Mouse (Mus musculus): ENCODE data around the gene Gprc5c. TPM values are rescaled to one million over a fixed set of nuclear protein-coding genes. Genes with fewer than 3 reads are reported as not detected.
A peak's percentile ranks its signal among the peaks of the same experiment; 100 is the strongest.

The Gprc5c gene
- polyA plus RNA-seq, 1 experiment from 2014 or later, result 10.4 TPM

- ATAC-seq, result peak; percentile 90
- peak; percentile 89 for DNase-seq (ENCODE audit: low spot score)
- TF ChIP-seq EP300 (IDR thresholded peaks at IDR 0.05), result no peak
- no peak for TF ChIP-seq CTCF (IDR thresholded peaks at IDR 0.05)
- Histone ChIP-seq H3K4me1 (ENCODE audit: insufficient read depth, low read depth, low read length) (peaks cover 10% of the 10 kb centered on the region; the same call in 1 of the 2 replicates), H3K9ac (replicated peaks; ENCODE audit: low read depth) (0 out of 2 replicates have a peak overlapping the region, but pooled peaks have one; percentile 16), H3K4me3 (ENCODE audit: low read depth, low read length) (peak overlapping the region; percentile 6), H3K27me3 (replicated peaks; ENCODE audit: insufficient read depth, low read length) (no peaks in the 10 kb centered on the region), H3K36me3 (ENCODE audit: insufficient read depth, low read length) (no peaks in the 10 kb centered on the region), H3K27ac (ENCODE audit: low read length) (peak overlapping the region; percentile 78), H3K9me3 (ENCODE audit: low read length) (no peaks in the 10 kb centered on the region), H3K4me2 (replicated peaks; ENCODE audit: low read depth, low read length) (peak overlapping the region; percentile 63)
- 8% methylated on average over 24 of the region's 24 CpGs for WGBS
Observed at GRCm38 (mm10) chr11:114829499-114830432, 21.2 kb upstream of the Gprc5c start.

- WGBS, result 12% methylated on average over 8 of the region's 8 CpGs
- Histone ChIP-seq H3K27me3 (replicated peaks; ENCODE audit: insufficient read depth, low read length) (no peaks in the 10 kb centered on the region), H3K4me1 (ENCODE audit: insufficient read depth, low read depth, low read length) (peaks cover 10% of the 10 kb centered on the region; the same call in 1 of the 2 replicates), H3K9ac (replicated peaks; ENCODE audit: low read depth) (no peak overlapping the region), H3K27ac (ENCODE audit: low read length) (peak overlapping the region; percentile 68), H3K9me3 (ENCODE audit: low read length) (no peaks in the 10 kb centered on the region), H3K4me2 (replicated peaks; ENCODE audit: low read depth, low read length) (peak overlapping the region; percentile 63), H3K36me3 (ENCODE audit: insufficient read depth, low read length) (no peaks in the 10 kb centered on the region), H3K4me3 (ENCODE audit: low read depth, low read length) (no peak overlapping the region)
- ATAC-seq (peak; percentile 7; the same call in 1 of the 2 replicates), DNase-seq (ENCODE audit: low spot score) (no peak)
- TF ChIP-seq EP300 (IDR thresholded peaks at IDR 0.05), result no peak
- no peak for TF ChIP-seq CTCF (IDR thresholded peaks at IDR 0.05)
Observed at GRCm38 (mm10) chr11:114830433-114830773, 20.5 kb upstream of the Gprc5c start.

- DNase-seq (ENCODE audit: low spot score) (no peak), ATAC-seq (no peak)
- no peak overlapping the region for H3K4me2 ChIP-seq (replicated peaks; ENCODE audit: low read depth, low read length)
- TF ChIP-seq EP300 (IDR thresholded peaks at IDR 0.05) (no peak), CTCF (IDR thresholded peaks at IDR 0.05) (no peak)
- WGBS, result 33% methylated on average over 5 of the region's 5 CpGs
- H3K4me1 ChIP-seq (ENCODE audit: insufficient read depth, low read depth, low read length), result peaks cover 10% of the 10 kb centered on the region; the same call in 1 of the 2 replicates
- H3K9ac ChIP-seq (replicated peaks; ENCODE audit: low read depth), result no peak overlapping the region
- no peaks in the 10 kb centered on the region for H3K9me3 ChIP-seq (ENCODE audit: low read length)
- H3K36me3 ChIP-seq (ENCODE audit: insufficient read depth, low read length), result no peaks in the 10 kb centered on the region
- no peaks in the 10 kb centered on the region for H3K27me3 ChIP-seq (replicated peaks; ENCODE audit: insufficient read depth, low read length)
- no peak overlapping the region for H3K27ac ChIP-seq (ENCODE audit: low read length)
- H3K4me3 ChIP-seq (ENCODE audit: low read depth, low read length), result no peak overlapping the region
Observed at GRCm38 (mm10) chr11:114833166-114833565, 17.8 kb upstream of the Gprc5c start.

GRCm38 (mm10) chr11:114843818-114844463 is 7.0 kb upstream of the Gprc5c start:
- 22% methylated on average over 8 of the region's 8 CpGs for WGBS
- no peaks in the 10 kb centered on the region for H3K36me3 ChIP-seq (ENCODE audit: insufficient read depth, low read length)
- H3K4me3 ChIP-seq (ENCODE audit: low read depth, low read length), result no peak overlapping the region
- ATAC-seq, result peak; percentile 65
- H3K4me1 ChIP-seq (ENCODE audit: insufficient read depth, low read depth, low read length), result no peaks in the 10 kb centered on the region
- no peaks in the 10 kb centered on the region for H3K9me3 ChIP-seq (ENCODE audit: low read length)
- no peak for TF ChIP-seq EP300 (IDR thresholded peaks at IDR 0.05)
- TF ChIP-seq CTCF (IDR thresholded peaks at IDR 0.05), result no peak
- H3K27ac ChIP-seq (ENCODE audit: low read length), result no peak overlapping the region
- H3K4me2 ChIP-seq (replicated peaks; ENCODE audit: low read depth, low read length), result no peak overlapping the region
- peak; percentile 36 for DNase-seq (ENCODE audit: low spot score)
- H3K27me3 ChIP-seq (replicated peaks; ENCODE audit: insufficient read depth, low read length), result no peaks in the 10 kb centered on the region
- no peak overlapping the region for H3K9ac ChIP-seq (replicated peaks; ENCODE audit: low read depth)

- H3K27me3 ChIP-seq (replicated peaks; ENCODE audit: insufficient read depth, low read length), result 0 out of 2 replicates have a peak, but pooled peaks cover 6% of the 10 kb centered on the region
- H3K27ac ChIP-seq (ENCODE audit: low read length), result no peak overlapping the region
- 75% methylated on average over 7 of the region's 7 CpGs for WGBS
- H3K4me1 ChIP-seq (ENCODE audit: insufficient read depth, low read depth, low read length), result no peaks in the 10 kb centered on the region
- no peak overlapping the region for H3K4me3 ChIP-seq (ENCODE audit: low read depth, low read length)
- no peaks in the 10 kb centered on the region for H3K36me3 ChIP-seq (ENCODE audit: insufficient read depth, low read length)
- no peak overlapping the region for H3K9ac ChIP-seq (replicated peaks; ENCODE audit: low read depth)
- H3K9me3 ChIP-seq (ENCODE audit: low read length), result no peaks in the 10 kb centered on the region
- no peak for ATAC-seq
- no peak for DNase-seq (ENCODE audit: low spot score)
- TF ChIP-seq EP300 (IDR thresholded peaks at IDR 0.05) (no peak), CTCF (IDR thresholded peaks at IDR 0.05) (no peak)
- no peak overlapping the region for H3K4me2 ChIP-seq (replicated peaks; ENCODE audit: low read depth, low read length)
Observed at GRCm38 (mm10) chr11:114844464-114845220, 6.3 kb upstream of the Gprc5c start.

GRCm38 (mm10) chr11:114846336-114846735 is 4.6 kb upstream of the Gprc5c start:
- no peak overlapping the region for H3K4me3 ChIP-seq (ENCODE audit: low read depth, low read length)
- whole genome bisulfite sequencing, result 61% methylated on average over 4 of the region's 4 CpGs
- H3K9ac ChIP-seq (replicated peaks; ENCODE audit: low read depth), result no peak overlapping the region
- no peaks in the 10 kb centered on the region for H3K4me1 ChIP-seq (ENCODE audit: insufficient read depth, low read depth, low read length)
- no peak for ATAC-seq
- peaks cover 6% of the 10 kb centered on the region; the same call in 1 of the 2 replicates for H3K27me3 ChIP-seq (replicated peaks; ENCODE audit: insufficient read depth, low read length)
- no peaks in the 10 kb centered on the region for H3K9me3 ChIP-seq (ENCODE audit: low read length)
- H3K4me2 ChIP-seq (replicated peaks; ENCODE audit: low read depth, low read length), result no peak overlapping the region
- no peak for TF ChIP-seq CTCF (IDR thresholded peaks at IDR 0.05)
- TF ChIP-seq EP300 (IDR thresholded peaks at IDR 0.05), result no peak
- H3K36me3 ChIP-seq (ENCODE audit: insufficient read depth, low read length), result no peaks in the 10 kb centered on the region
- H3K27ac ChIP-seq (ENCODE audit: low read length), result no peak overlapping the region
- no peak for DNase-seq (ENCODE audit: low spot score)

Data from lung, postnatal 0 days (tissue).